Mouse (Mus musculus) gastrocnemius, adult 2 months (tissue): Measurements from ENCODE around the gene Bcl10. TPM values are rescaled to one million over a fixed set of nuclear protein-coding genes. Genes with fewer than 3 reads are reported as not detected.

Source experiments
- DNase-seq: peaks from one replicate; pipeline ENCODE4 v3.0.0; 2022
- H3K27ac ChIP-seq: fragments of 200-600 bp; 2 replicates; pipeline ENCODE4 v1.8.1; 2022; ENCODE audit warnings: mild to moderate bottlenecking
- H3K4me3 ChIP-seq: fragments of 200-600 bp; 2 replicates; pipeline ENCODE4 v1.8.1; 2022; ENCODE audit warnings: mild to moderate bottlenecking, moderate library complexity
- CTCF ChIP-seq: fragments of 200-600 bp; IDR thresholded peaks from 2 replicates; pipeline ENCODE4 v1.8.1; 2022; ENCODE audit warnings: antibody characterized with exemption, mild to moderate bottlenecking, moderate library complexity
- intact Hi-C: fragments of 180-260 bp; cut with DNase I; formaldehyde crosslinking; loops from one replicate; pipeline ENCODE4 v1.15.1; 2025
- total RNA-seq, 2 experiments: library from RNA; stranded (reverse); gene quantifications; 2 replicates each; pipeline ENCODE4 v1.2.3; 2021

Gene Bcl10
- total RNA-seq, 2 experiments from 2014 or later, result 9.6 to 9.8 TPM

- TF ChIP-seq CTCF, result peak; percentile 96
Observed at GRCm38 (mm10) chr3:145941971-145942370, 19.4 kb downstream of the Bcl10 start.

DNA sequence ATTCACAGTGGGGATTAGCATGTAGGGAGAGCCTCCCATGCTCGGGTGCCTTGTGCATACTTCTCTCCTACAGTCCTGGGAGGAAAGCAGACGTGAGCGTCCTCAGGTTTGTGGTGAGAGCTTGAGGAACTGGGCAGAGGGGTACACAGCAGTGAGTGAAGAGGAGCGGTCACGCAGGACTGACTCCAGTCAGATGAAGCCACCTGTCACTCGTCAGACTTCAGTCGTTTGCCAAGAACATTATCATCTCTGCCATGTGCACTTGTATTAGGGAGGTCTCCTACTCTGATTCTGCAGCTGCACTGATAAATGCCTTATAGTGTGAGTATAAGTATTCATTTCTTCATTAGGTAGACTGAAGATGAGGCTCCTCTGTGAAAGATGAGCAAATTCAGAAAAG lies 21.7 kb downstream of the Bcl10 start:
- no peak for DNase-seq
- no peak for TF ChIP-seq CTCF
- Histone ChIP-seq H3K27ac (no peak overlapping the region), H3K4me3 (no peak overlapping the region)
- intact Hi-C loops, result loop anchor here (5.0 kb wide), 1 partner anchor 128 kb away; no protein-coding TSS in a partner anchor

More at GRCm38 (mm10) chr3:145941971-145942370, 19.4 kb downstream of the Bcl10 start:
- Histone ChIP-seq H3K4me3 (no peak overlapping the region), H3K27ac (no peak overlapping the region)
- DNase-seq, result peak; percentile 64
- intact Hi-C loops, result loop anchor here (5.0 kb wide), 1 partner anchor 130 kb away; no protein-coding TSS in a partner anchor

- H3K27ac ChIP-seq, result no peak overlapping the region
- H3K4me3 ChIP-seq, result no peak overlapping the region
- no peak for TF ChIP-seq CTCF
- intact Hi-C loops, result no loop called here
- DNase-seq, result no peak
Observed at GRCm38 (mm10) chr3:145945904-145946303, 23.3 kb downstream of the Bcl10 start.

GRCm38 (mm10) chr3:145946654-145947053 lies 24.1 kb downstream of the Bcl10 start:
- Histone ChIP-seq H3K4me3 (no peak overlapping the region), H3K27ac (no peak overlapping the region)
- no peak for DNase-seq
- no peak for TF ChIP-seq CTCF
- intact Hi-C loops, result no loop called here

GRCm38 (mm10) chr3:145947539-145948204 lies 25.1 kb downstream of the Bcl10 start:
- intact Hi-C loops, result no loop called here
- TF ChIP-seq CTCF, result no peak
- no peak overlapping the region for H3K27ac ChIP-seq
- DNase-seq, result no peak
- H3K4me3 ChIP-seq, result no peak overlapping the region

DNA sequence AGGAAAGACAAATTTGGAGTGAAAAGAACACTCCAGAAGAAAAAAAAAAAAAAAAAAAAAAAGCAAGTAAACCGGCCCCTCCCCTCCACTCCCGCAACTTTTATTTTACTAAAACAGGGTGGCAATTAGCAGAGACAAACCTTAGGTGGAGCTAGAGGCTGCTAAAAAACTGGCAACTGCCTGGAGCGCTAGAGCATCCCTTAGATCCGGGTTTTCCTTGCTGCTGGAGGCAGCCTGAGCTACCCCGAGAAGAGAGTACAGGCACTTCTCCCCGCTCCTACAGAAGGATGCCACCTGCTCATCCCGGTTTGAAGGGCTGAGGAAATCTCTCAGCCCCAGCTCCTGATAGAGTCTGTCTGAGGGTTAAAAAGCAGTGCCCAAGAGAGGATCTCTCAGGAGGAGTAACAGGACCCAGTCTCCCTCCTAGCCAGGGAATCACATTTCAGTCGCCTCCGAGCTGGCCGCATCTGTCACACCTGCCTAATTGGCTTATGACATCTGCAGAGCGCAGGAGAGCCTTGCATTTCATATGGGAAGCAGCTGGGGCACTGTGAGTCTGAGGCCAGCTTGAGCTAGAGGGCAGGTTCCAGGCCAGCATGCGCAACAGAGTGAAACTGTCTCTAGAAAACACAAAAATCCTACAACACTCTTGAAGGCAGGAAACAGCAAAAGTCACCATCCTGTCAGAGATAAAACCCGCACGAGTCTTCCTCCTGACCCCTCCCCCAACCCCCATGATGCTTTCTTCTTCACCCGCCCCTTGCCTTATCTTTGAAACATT lies 27.6 kb downstream of the Bcl10 start:
- peak; percentile 59 for TF ChIP-seq CTCF
- peak; percentile 47 for DNase-seq
- Histone ChIP-seq H3K4me3 (peak overlapping the region; percentile 7; the same call in 1 of the 2 replicates), H3K27ac (no peak overlapping the region)
- intact Hi-C loops, result loop anchor here (5.0 kb wide), 1 partner anchor 107 kb away; no protein-coding TSS in a partner anchor

GRCm38 (mm10) chr3:145950815-145951130 lies 28.2 kb downstream of the Bcl10 start:
- DNase-seq, result no peak
- intact Hi-C loops, result loop anchor here (5.0 kb wide), 1 partner anchor 107 kb away; no protein-coding TSS in a partner anchor
- no peak overlapping the region for H3K4me3 ChIP-seq
- no peak overlapping the region for H3K27ac ChIP-seq
- TF ChIP-seq CTCF, result no peak

DNA sequence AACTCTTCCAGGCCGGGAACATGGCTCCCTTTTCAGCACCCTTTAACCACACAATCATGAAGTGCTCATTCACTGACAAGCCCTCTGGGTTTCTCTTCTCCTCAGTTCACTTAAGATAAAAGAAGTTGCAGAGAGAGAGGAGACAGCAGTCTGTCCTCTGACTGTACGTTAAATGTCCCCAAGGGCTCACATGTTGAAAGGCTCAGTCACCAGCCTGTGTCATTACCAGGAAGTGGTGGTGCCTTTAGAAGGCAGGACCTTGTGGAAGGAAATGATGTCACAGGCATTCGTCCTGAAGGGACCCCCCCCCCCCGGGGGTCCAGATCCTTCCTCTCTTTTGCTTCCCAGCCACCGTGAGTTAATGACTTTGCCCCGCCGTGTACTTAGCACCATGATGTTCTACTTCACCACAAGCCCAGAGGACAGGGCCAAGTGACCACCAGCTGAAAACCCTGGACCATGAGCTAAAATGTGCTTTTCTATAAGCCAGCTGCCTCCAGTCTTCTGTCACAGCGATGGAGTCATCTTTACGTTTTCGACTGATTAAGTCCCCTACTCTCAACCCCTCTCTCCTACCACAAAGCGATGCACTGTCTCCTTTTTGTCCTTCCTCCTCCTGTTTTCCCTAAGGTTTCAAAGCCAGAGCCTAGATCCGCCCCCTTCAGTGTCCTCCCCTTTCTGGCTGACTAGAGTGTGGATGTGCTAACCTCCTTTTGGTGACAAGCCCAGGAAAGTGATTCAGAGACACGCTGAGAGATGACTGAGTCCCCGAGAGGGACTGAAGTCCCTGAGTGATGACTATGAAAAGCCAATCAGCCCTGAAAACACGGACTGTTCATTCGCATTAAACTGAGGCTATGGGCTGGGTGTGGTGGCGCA lies 28.9 kb downstream of the Bcl10 start:
- peak; percentile 62 for DNase-seq
- intact Hi-C loops, result loop anchor here (5.0 kb wide), 1 partner anchor 106 kb away; no protein-coding TSS in a partner anchor
- TF ChIP-seq CTCF, result no peak

DNA sequence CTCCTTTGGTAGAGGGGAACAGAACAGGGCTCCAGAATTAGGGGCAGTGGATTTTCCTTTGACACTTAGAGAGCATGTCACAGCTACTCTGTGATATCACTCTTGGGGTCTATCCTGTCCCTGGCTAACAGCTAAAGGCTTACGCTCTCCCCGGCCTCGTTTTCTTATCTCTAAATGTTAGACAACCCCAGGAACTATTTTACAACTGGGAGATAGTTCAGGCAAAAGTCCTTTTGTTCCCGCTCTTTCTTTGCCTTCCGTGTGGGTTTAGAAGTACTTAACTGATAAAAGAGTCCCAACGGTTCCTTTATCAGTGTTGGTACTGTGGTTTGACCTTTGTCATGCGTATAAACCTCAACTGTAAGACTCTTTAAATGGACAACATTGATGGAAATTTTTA lies 30.3 kb downstream of the Bcl10 start:
- no peak overlapping the region for H3K4me3 ChIP-seq
- TF ChIP-seq CTCF, result no peak
- DNase-seq, result no peak
- intact Hi-C loops, result loop anchor here (5.0 kb wide), 1 partner anchor 104 kb away; no protein-coding TSS in a partner anchor
- no peak overlapping the region for H3K27ac ChIP-seq

More for the DNA sequence above, 28.9 kb downstream of the Bcl10 start:
- Histone ChIP-seq H3K4me3 (0 out of 2 replicates have a peak overlapping the region, but pooled peaks have one; percentile 28), H3K27ac (peak overlapping the region; percentile 56; the same call in 1 of the 2 replicates)

- DNase-seq, result no peak
- intact Hi-C loops, result loop anchor here (5.0 kb wide), 1 partner anchor 104 kb away; no protein-coding TSS in a partner anchor
- Histone ChIP-seq H3K4me3 (no peak overlapping the region), H3K27ac (no peak overlapping the region)
- TF ChIP-seq CTCF, result no peak
Observed at GRCm38 (mm10) chr3:145953411-145953810, 30.8 kb downstream of the Bcl10 start.

- Histone ChIP-seq H3K4me3 (no peak overlapping the region), H3K27ac (no peak overlapping the region)
- intact Hi-C loops, result no loop called here
- DNase-seq, result no peak
- no peak for TF ChIP-seq CTCF
Observed at GRCm38 (mm10) chr3:145959824-145960223, 37.2 kb downstream of the Bcl10 start.

DNA sequence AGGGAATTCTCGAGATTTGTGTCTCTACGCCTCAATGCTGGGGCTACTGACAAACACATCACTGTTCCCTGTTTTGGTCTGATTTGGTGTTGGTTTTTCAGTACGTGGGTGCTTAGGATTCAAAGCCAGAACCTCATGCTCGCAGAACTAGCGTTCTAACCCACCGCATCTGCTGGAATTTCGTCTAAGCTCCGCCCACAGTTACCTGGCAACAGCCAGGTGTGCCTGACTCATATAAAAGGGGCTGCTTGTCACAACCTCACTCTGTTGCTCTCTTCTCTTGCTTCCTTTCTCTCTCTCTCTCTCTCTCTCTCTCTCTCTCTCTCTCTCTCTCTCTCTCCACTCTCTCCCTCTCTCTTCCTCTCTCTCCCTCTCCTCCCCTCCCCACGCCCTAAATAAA lies 39.8 kb downstream of the Bcl10 start:
- H3K27ac ChIP-seq, result no peak overlapping the region
- intact Hi-C loops, result no loop called here
- DNase-seq, result no peak
- no peak overlapping the region for H3K4me3 ChIP-seq
- TF ChIP-seq CTCF, result no peak
